Mouse (Mus musculus) heart, adult 2 months (tissue): ENCODE results near the gene Il25. TPM values are rescaled to one million over a fixed set of nuclear protein-coding genes. Genes with fewer than 3 reads are reported as not detected.
A peak's percentile ranks its signal among the peaks of the same experiment; 100 is the strongest.

ENCODE experiments used
- DNase-seq, 2 experiments: peaks; one replicate each; pipeline ENCODE4 v3.0.0; 2021
- H3K27ac ChIP-seq: fragments of 200-600 bp; 2 replicates; pipeline ENCODE4 v1.8.1; 2022
- H3K27me3 ChIP-seq: fragments of 200-500 bp; 2 replicates; pipeline ENCODE4 v1.6.1; 2012; ENCODE audit warnings: mild to moderate bottlenecking, low read length, inconsistent platforms, mixed read lengths; ENCODE audit not compliant: control insufficient read depth, insufficient read depth
- H3K36me3 ChIP-seq: fragments of 200-500 bp; 2 replicates; pipeline ENCODE4 v1.6.1; 2012; ENCODE audit warnings: low read length, inconsistent platforms; ENCODE audit not compliant: control insufficient read depth, insufficient read depth
- H3K4me1 ChIP-seq: fragments of 200-500 bp; 2 replicates; pipeline ENCODE4 v1.6.1; 2011; ENCODE audit warnings: low read length; ENCODE audit not compliant: control insufficient read depth, insufficient read depth
- H3K4me3 ChIP-seq: fragments of 200-600 bp; 2 replicates; pipeline ENCODE4 v1.8.1; 2022
- H3K79me2 ChIP-seq: fragments of 200-500 bp; replicated peaks from 2 replicates; pipeline ENCODE4 v1.6.1; 2012; ENCODE audit warnings: mild to moderate bottlenecking, inconsistent platforms, low read length, moderate library complexity, mixed read lengths; ENCODE audit not compliant: control insufficient read depth, insufficient read depth
- H3K9ac ChIP-seq: fragments of 200-500 bp; 2 replicates; pipeline ENCODE4 v1.6.1; 2012; ENCODE audit warnings: low read depth, mild to moderate bottlenecking, control low read depth, inconsistent platforms, low read length, mixed read lengths
- CTCF ChIP-seq: fragments of 200-600 bp; IDR thresholded peaks from 2 replicates; pipeline ENCODE4 v1.8.1; 2022; ENCODE audit warnings: antibody characterized with exemption, mild to moderate bottlenecking, moderate library complexity
- EP300 ChIP-seq: fragments of 200-500 bp; IDR thresholded peaks from 2 replicates; pipeline ENCODE4 v1.6.1; 2011; ENCODE audit warnings: low read depth, low read length, control low read depth; ENCODE audit not compliant: insufficient read depth
- POLR2A ChIP-seq: fragments of 200-500 bp; IDR thresholded peaks from 2 replicates; pipeline ENCODE4 v1.6.1; 2011; ENCODE audit warnings: mild to moderate bottlenecking, low read depth, low read length, control low read depth; ENCODE audit not compliant: insufficient read depth
- WGBS: fragments of 180-500 bp; shearing (Covaris S2); methylation state at CpG from one replicate; pipeline ENCODE4 v1.1.7; 2018; 5-methylcytosine and 5-hydroxymethylcytosine counted together
- intact Hi-C: fragments of 180-260 bp; cut with DNase I; formaldehyde crosslinking; loops from one replicate; pipeline ENCODE4 v1.15.1; 2025
- polyA plus RNA-seq: library from polyadenylated mRNA; depleted of rRNA; stranded (reverse); fragments of >200 nt; gene quantifications from 2 replicates; pipeline ENCODE4 v1.2.3, GENCODE M21; 2012
- total RNA-seq, 2 experiments: library from RNA; stranded (reverse); gene quantifications; 2 replicates each; pipeline ENCODE4 v1.2.3; 2021

Gene Il25
- total and polyA plus RNA-seq, 3 experiments: not detected

- intact Hi-C loops: no loop called here
- H3K27me3 ChIP-seq: no peaks in the 10 kb centered on the region
- no peak within 1 kb of the TSS for H3K27ac ChIP-seq
- DNase-seq: no peak
- no peaks in the 10 kb centered on the region for H3K79me2 ChIP-seq
- H3K36me3 ChIP-seq: no peaks in the 10 kb centered on the region
- H3K4me1 ChIP-seq: no peaks in the 10 kb centered on the region
- no peak within 1 kb of the TSS for H3K4me3 ChIP-seq
- no peak within 1 kb of the TSS for H3K9ac ChIP-seq
- WGBS: 25% methylated on average over 8 of the region's 8 CpGs
- no peak for TF ChIP-seq EP300
- no peak for TF ChIP-seq POLR2A
- TF ChIP-seq CTCF: no peak
These were observed 3.7 kb downstream of the Il25 start, which contains the start of gene Cmtm5 for GRCm38 (mm10) chr14:54935904-54936830. Cmtm5 (plus strand) TSS chr14:54936261.

- no peak overlapping the region for H3K9ac ChIP-seq
- H3K27ac ChIP-seq: no peak overlapping the region
- H3K27me3 ChIP-seq: no peaks in the 10 kb centered on the region
- no peak overlapping the region for H3K4me3 ChIP-seq
- no peaks in the 10 kb centered on the region for H3K4me1 ChIP-seq
- intact Hi-C loops: no loop called here
- TF ChIP-seq EP300: 0 out of 2 replicates have a peak, but pooled peaks have one; percentile 20
- TF ChIP-seq CTCF: no peak
- peak; percentile 18; the same call in 1 of the 2 replicates for TF ChIP-seq POLR2A
- no peak for DNase-seq
- H3K79me2 ChIP-seq: no peaks in the 10 kb centered on the region
- H3K36me3 ChIP-seq: no peaks in the 10 kb centered on the region
- 9% methylated on average over 6 of the region's 6 CpGs for WGBS
These were observed 4.3 kb downstream of the Il25 start for GRCm38 (mm10) chr14:54936831-54937160.

- TF ChIP-seq EP300 (peak; percentile 82; the same call in 1 of the 2 replicates), POLR2A (peak; percentile 64; the same call in 1 of the 2 replicates), CTCF (no peak)
- 56% methylated on average over 16 of the region's 16 CpGs for WGBS
- Histone ChIP-seq H3K79me2 (no peaks in the 10 kb centered on the region), H3K27me3 (no peaks in the 10 kb centered on the region), H3K4me3 (no peak overlapping the region), H3K9ac (no peak overlapping the region), H3K36me3 (no peaks in the 10 kb centered on the region), H3K27ac (no peak overlapping the region), H3K4me1 (no peaks in the 10 kb centered on the region)
- no peak for DNase-seq
- intact Hi-C loops: loop anchor here (2.0 kb wide), 2 partner anchors 77 to 95 kb away; partner anchors contain the start of gene Ngdn
These were observed 5.1 kb downstream of the Il25 start for GRCm38 (mm10) chr14:54937361-54938182.

GRCm38 (mm10) chr14:54938431-54939219 lies 6.1 kb downstream of the Il25 start:
- TF ChIP-seq CTCF (no peak), EP300 (peak; percentile 100), POLR2A (peak; percentile 89)
- no peaks in the 10 kb centered on the region for H3K27me3 ChIP-seq
- peak in 1 of 2 experiments; percentile 56 for DNase-seq

More at GRCm38 (mm10) chr14:54938431-54939219, 6.1 kb downstream of the Il25 start:
- intact Hi-C loops: loop anchor here (1.0 to 2.0 kb wide), 3 partner anchors 38 to 96 kb away; partner anchors contain the start of gene Ngdn
- Histone ChIP-seq H3K4me1 (no peaks in the 10 kb centered on the region), H3K4me3 (no peak overlapping the region), H3K27ac (no peak overlapping the region), H3K36me3 (no peaks in the 10 kb centered on the region), H3K79me2 (no peaks in the 10 kb centered on the region), H3K9ac (no peak overlapping the region)
- 43% methylated on average over 15 of the region's 15 CpGs for WGBS
